Mouse (Mus musculus): ENCODE measurements around the gene Calu. TPM values are rescaled to one million over a fixed set of nuclear protein-coding genes. Genes with fewer than 3 reads are reported as not detected.

The Calu gene
- total RNA-seq (2023) = 54.5 TPM

GRCm38 (mm10) chr6:29347665-29348370 lies at the start of gene Calu:
Gene Calu, plus strand, starts transcription at chr6:29348069.

GRCm38 (mm10) chr6:29318879-29319278 lies 29.0 kb upstream of the Calu start, which contains the start of gene Fam71f1:
Gene Fam71f1, plus strand, starts transcription at chr6:29319140.

GRCm38 (mm10) chr6:29388052-29388518 lies 40.2 kb downstream of the Calu start, which contains the start of gene Opn1sw:
Gene Opn1sw, minus strand, starts transcription at chr6:29388468.

GRCm38 (mm10) chr6:29395910-29396713 lies 48.2 kb downstream of the Calu start, which contains the start of gene Ccdc136:
Gene Ccdc136, plus strand, starts transcription at chr6:29396309.

Other genes with a start within 250 kb of the Calu start
- gene Rbm28, start 183.1 kb upstream of the Calu start, total RNA-seq (2023) = 68.5 TPM
- gene Prrt4, start 168.5 kb upstream of the Calu start, total RNA-seq (2023) = 0.28 TPM
- 138 TPM for gene Impdh1, start 131.7 kb upstream of the Calu start, total RNA-seq (2023)
- gene Hilpda, start 75.6 kb upstream of the Calu start, total RNA-seq (2023) = 17.2 TPM
- gene Fam71f2, start 68.5 kb upstream of the Calu start, total RNA-seq (2023) = 0.98 TPM
- gene Fam71f1, start 28.9 kb upstream of the Calu start, total RNA-seq (2023) = not detected
- not detected for gene Opn1sw, start 40.4 kb downstream of the Calu start, total RNA-seq (2023)
- gene Ccdc136, start 48.2 kb downstream of the Calu start, total RNA-seq (2023) = not detected
- gene Flnc, start 85.2 kb downstream of the Calu start, total RNA-seq (2023) = 0.06 TPM
- gene Atp6v1f, start 119.6 kb downstream of the Calu start, total RNA-seq (2023) = 154 TPM
- 8.5 TPM for gene Atp6v1fnb, start 123.4 kb downstream of the Calu start, total RNA-seq (2023)
- gene Kcp, start 159.9 kb downstream of the Calu start, total RNA-seq (2023) = not detected
- 16.3 TPM for gene Irf5, start 178.6 kb downstream of the Calu start, total RNA-seq (2023)